Mouse (Mus musculus) G1E (cell line): ENCODE results near the gene Xpo5. TPM values are rescaled to one million over a fixed set of nuclear protein-coding genes. Genes with fewer than 3 reads are reported as not detected.

Experiments used
- ATAC-seq: 2 replicates; pipeline ENCODE4 v1.8.0; 2016; ENCODE audit warnings: mild to moderate bottlenecking; ENCODE audit not compliant: insufficient number of reproducible peaks, poor library complexity, low FRiP score, severe bottlenecking; ENCODE audit errors: extremely low read depth
- DNase-seq: peaks from one replicate; pipeline ENCODE4 v3.0.0; 2012; ENCODE audit warnings: low spot score
- H3K27me3 ChIP-seq: 2 replicates; pipeline ENCODE4 v1.6.1; 2012; ENCODE audit warnings: mild to moderate bottlenecking, low read length, inconsistent platforms; ENCODE audit not compliant: insufficient read depth
- H3K36me3 ChIP-seq: replicated peaks from 2 replicates; pipeline ENCODE3; 2012; ENCODE audit warnings: mild to moderate bottlenecking, inconsistent platforms
- H3K4me1 ChIP-seq: 2 replicates; pipeline ENCODE4 v1.6.1; 2012; ENCODE audit warnings: low read depth, low read length, inconsistent platforms, mixed read lengths; ENCODE audit not compliant: insufficient read depth
- H3K4me3 ChIP-seq: 2 replicates; pipeline ENCODE4 v1.5.1; 2012; ENCODE audit warnings: low read depth, mild to moderate bottlenecking, inconsistent platforms, low read length, moderate library complexity, mixed read lengths
- H3K9me3 ChIP-seq: replicated peaks from 2 replicates; pipeline ENCODE4 v1.6.1; 2012; ENCODE audit warnings: inconsistent platforms
- CTCF ChIP-seq: IDR thresholded peaks from 2 replicates; pipeline ENCODE4 v1.5.1; 2012; ENCODE audit warnings: low read depth, low read length, inconsistent platforms, mixed read lengths
- GATA1 ChIP-seq: IDR thresholded peaks from 2 replicates; pipeline ENCODE4 v1.6.1; 2012; ENCODE audit warnings: borderline replicate concordance, low read length, inconsistent platforms, mixed read lengths
- GATA2 ChIP-seq: IDR thresholded peaks from 2 replicates; pipeline ENCODE4 v1.6.1; 2012; ENCODE audit warnings: low read depth, low read length, inconsistent platforms, borderline replicate concordance
- POLR2AphosphoS5 ChIP-seq: IDR thresholded peaks from 2 replicates; pipeline ENCODE4 v1.6.1; 2012; ENCODE audit warnings: low read depth, low read length, inconsistent platforms; ENCODE audit not compliant: insufficient replicate concordance
- TAL1 ChIP-seq: conservative IDR thresholded peaks from 2 replicates; pipeline ENCODE4 v1.6.1; 2012; ENCODE audit warnings: low read depth, low read length, inconsistent platforms, mixed read lengths
- polyA plus RNA-seq: library from polyadenylated mRNA; stranded (reverse); fragments of >175 nt; gene quantifications from 2 replicates; pipeline ENCODE4 v1.2.3, GENCODE M21; 2012
- total RNA-seq, 2 experiments: library from RNA; stranded (forward) in 1 of 2; stranded (reverse) in 1 of 2; fragments of 200-1000 nt in 1 of 2; fragments of >200 nt in 1 of 2; fragmentation: Nextera tagmentation in 1 of 2; gene quantifications; 2 replicates each; pipeline ENCODE4 v1.2.3; 2014 to 2017

The Xpo5 gene
- total and polyA plus RNA-seq, 3 experiments: 24.8 to 65.6 (median 55.3) TPM

DNA sequence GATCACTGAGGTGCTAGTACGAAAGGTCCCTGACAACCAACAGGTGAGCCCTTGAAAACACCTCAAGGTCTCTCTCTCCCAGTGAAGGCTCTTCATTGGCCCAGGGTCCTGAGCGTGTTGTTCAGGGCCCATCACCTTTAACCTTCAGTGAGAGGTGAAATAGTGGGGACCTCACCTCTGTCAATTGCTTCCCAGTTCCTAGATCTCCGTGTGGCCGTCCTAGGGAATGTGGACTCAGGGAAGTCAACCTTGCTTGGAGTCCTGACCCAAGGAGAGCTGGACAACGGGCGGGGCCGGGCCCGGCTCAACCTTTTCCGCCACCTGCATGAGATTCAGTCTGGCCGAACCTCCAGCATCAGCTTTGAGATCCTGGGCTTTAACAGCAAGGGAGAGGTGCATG is 37.8 kb upstream of the Xpo5 start:
- TF ChIP-seq CTCF (no peak), TAL1 (no peak), GATA1 (no peak)
- Histone ChIP-seq H3K9me3 (no peaks in the 10 kb centered on the region), H3K4me1 (peaks cover 49% of the 10 kb centered on the region), H3K27me3 (no peaks in the 10 kb centered on the region), H3K4me3 (no peak overlapping the region), H3K36me3 (peaks cover 67% of the 10 kb centered on the region)
- ATAC-seq (no peak), DNase-seq (no peak)

DNA sequence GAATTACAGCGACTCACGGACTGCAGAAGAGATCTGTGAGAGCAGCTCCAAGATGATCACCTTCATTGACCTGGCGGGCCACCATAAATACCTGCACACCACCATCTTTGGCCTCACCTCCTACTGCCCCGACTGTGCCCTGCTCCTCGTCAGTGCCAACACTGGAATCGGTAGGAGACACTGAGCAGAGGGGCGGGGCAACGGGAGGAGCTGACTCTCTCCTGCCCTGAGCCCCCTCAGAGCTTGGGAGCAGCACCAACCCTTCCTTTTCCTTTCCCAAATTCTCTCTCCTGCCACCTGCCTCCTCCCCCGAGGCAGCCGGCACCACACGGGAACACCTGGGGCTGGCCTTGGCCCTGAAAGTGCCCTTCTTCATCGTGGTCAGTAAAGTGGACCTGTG is 37.1 kb upstream of the Xpo5 start:
- Histone ChIP-seq H3K36me3 (peaks cover 73% of the 10 kb centered on the region), H3K4me3 (no peak overlapping the region), H3K9me3 (no peaks in the 10 kb centered on the region), H3K27me3 (no peaks in the 10 kb centered on the region), H3K4me1 (peaks cover 43% of the 10 kb centered on the region)
- DNase-seq (no peak), ATAC-seq (no peak)
- TF ChIP-seq GATA2 (no peak), TAL1 (no peak), CTCF (no peak), GATA1 (no peak), POLR2AphosphoS5 (no peak)

DNA sequence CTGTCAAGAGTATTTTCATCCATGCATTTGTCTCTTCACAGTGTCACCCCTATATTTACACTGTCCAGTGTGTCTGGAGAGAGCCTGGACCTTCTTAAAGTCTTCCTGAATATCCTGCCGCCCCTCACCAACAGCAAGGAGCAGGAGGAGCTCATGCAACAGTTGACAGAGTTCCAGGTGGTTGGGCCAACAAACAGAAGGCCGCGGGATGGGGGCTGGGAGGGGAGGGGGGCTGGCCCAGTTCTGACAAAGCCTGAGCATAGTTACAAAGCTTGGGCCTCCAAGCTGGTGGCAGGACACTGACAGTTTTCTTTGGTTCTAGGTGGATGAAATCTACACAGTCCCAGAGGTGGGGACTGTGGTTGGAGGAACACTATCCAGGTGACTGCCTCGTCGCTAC is 36.3 kb upstream of the Xpo5 start:
- no peak for ATAC-seq
- Histone ChIP-seq H3K9me3 (no peaks in the 10 kb centered on the region), H3K4me1 (peaks cover 40% of the 10 kb centered on the region), H3K27me3 (no peaks in the 10 kb centered on the region), H3K36me3 (peaks cover 81% of the 10 kb centered on the region), H3K4me3 (no peak overlapping the region)
- DNase-seq: no peak
- TF ChIP-seq CTCF: no peak
- no peak for TF ChIP-seq TAL1
- no peak for TF ChIP-seq GATA1
- TF ChIP-seq POLR2AphosphoS5: no peak
- TF ChIP-seq GATA2: no peak

DNA sequence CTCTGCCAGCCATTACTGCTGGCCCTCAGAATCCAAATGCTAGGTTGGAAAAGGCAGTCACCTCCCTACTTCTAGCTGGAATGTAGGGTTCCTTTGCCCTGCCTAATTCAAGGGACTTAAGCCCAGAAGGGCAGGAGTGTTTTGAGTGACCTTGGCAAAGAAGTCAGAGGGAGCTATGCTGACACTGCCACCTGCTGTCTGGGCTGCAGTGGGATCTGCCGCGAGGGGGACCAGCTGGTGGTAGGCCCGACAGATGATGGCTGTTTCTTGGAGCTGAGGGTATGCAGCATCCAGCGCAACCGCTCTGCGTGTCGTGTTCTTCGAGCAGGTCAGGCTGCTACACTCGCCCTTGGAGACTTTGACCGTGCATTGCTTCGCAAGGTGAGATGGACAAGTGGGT is 35.6 kb upstream of the Xpo5 start:
- DNase-seq (no peak), ATAC-seq (no peak)
- Histone ChIP-seq H3K4me1 (peaks cover 33% of the 10 kb centered on the region), H3K27me3 (no peaks in the 10 kb centered on the region), H3K9me3 (no peaks in the 10 kb centered on the region), H3K4me3 (no peak overlapping the region), H3K36me3 (peaks cover 87% of the 10 kb centered on the region)
- TF ChIP-seq GATA1 (no peak), CTCF (no peak), POLR2AphosphoS5 (no peak), GATA2 (no peak), TAL1 (no peak)

DNA sequence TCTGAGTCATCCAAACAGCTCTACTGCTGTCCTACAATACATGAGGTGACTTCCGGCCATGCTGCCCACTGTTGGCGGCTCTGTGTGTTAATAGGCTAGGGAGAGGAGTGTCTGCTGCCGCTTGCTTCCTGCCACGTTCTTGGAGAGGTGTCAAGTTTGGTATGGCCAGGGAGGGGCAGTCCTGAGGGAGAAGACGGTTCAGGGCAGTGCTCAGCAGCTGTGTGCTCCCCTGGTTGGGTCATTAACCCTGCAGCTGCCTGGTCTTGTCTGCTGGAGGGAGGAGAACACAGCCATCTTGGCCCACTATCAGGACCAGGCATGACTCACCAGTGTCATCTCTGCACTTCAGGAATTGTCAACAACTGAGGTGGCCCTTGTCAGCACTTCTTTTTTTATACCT is 34.3 kb upstream of the Xpo5 start:
- no peaks in the 10 kb centered on the region for H3K27me3 ChIP-seq
- H3K36me3 ChIP-seq: peaks cover 97% of the 10 kb centered on the region
- peaks cover 20% of the 10 kb centered on the region for H3K4me1 ChIP-seq
- TF ChIP-seq CTCF (no peak), GATA2 (no peak), POLR2AphosphoS5 (no peak), TAL1 (no peak), GATA1 (no peak)
- DNase-seq: no peak
- H3K4me3 ChIP-seq: no peak overlapping the region
- H3K9me3 ChIP-seq: no peaks in the 10 kb centered on the region
- ATAC-seq: no peak; the same call in 1 of the 2 replicates

DNA sequence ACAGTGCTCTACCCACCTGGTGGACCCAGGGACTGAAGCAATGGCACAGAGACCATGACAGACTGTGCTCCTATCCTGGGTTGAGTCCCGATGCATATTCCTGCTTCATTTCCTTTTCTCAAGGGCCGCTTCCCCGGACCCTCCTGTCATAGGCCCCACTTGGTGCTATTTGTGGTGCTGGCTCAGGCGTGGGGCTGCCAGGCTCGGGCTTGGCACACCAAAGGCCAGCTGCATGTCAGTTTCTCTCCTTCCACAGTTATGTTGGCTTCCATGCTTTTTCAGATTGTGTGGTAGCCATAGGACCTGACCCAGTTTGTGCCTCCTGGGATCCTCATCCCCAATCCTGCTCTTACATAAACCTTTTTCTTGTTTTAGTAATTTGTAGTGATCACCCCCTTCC is 33.8 kb upstream of the Xpo5 start:
- ATAC-seq: no peak
- Histone ChIP-seq H3K4me1 (peaks cover 18% of the 10 kb centered on the region), H3K4me3 (no peak overlapping the region), H3K9me3 (no peaks in the 10 kb centered on the region), H3K27me3 (no peaks in the 10 kb centered on the region), H3K36me3 (peaks cover 95% of the 10 kb centered on the region)
- no peak for DNase-seq
- TF ChIP-seq POLR2AphosphoS5: no peak
- TF ChIP-seq GATA1: no peak
- no peak for TF ChIP-seq TAL1
- no peak for TF ChIP-seq GATA2
- no peak for TF ChIP-seq CTCF

DNA sequence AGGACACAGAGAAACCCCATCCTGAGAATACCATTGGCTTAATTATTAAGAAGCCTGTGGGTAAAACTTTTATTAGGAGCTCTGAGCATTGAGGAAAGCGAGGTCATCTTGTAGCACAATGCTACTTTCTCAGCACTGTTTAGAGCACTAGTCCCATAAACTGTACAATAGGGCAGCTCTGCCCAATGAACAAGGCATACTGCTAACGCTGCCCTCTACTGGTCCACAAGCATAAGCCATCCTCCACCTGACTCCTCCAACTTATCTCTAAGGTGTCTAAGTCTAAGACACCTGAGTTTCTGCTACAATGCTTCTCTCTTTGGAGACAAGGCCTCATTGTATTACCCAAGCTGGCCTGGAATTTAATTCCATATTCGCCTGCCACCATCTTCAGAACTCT is 32.0 kb upstream of the Xpo5 start:
- ATAC-seq: no peak

More for the DNA sequence above, 32.0 kb upstream of the Xpo5 start:
- no peak for TF ChIP-seq GATA1
- TF ChIP-seq GATA2: no peak
- TF ChIP-seq POLR2AphosphoS5: no peak
- no peak for TF ChIP-seq TAL1
- peak; percentile 70 for TF ChIP-seq CTCF
- Histone ChIP-seq H3K9me3 (no peaks in the 10 kb centered on the region), H3K4me3 (no peak overlapping the region), H3K4me1 (peaks cover 14% of the 10 kb centered on the region), H3K27me3 (no peaks in the 10 kb centered on the region), H3K36me3 (peaks cover 88% of the 10 kb centered on the region)
- no peak for DNase-seq
